Mouse (Mus musculus): ENCODE measurements around the gene Prkce. TPM values are rescaled to one million over a fixed set of nuclear protein-coding genes. Genes with fewer than 3 reads are reported as not detected.

Gene Prkce
- total RNA-seq, 1 experiment = 1.7 TPM

GRCm38 (mm10) chr17:86494494-86494893 lies 326.9 kb downstream of the Prkce start:
- no peak overlapping the region for H3K9ac ChIP-seq (ENCODE audit: insufficient read depth, low read depth, low read length, poor library complexity, severe bottlenecking)
- no peaks in the 10 kb centered on the region for H3K9me3 ChIP-seq (ENCODE audit: control insufficient read depth, insufficient read depth, low read depth, low read length)
- no peaks in the 10 kb centered on the region for H3K36me3 ChIP-seq (ENCODE audit: control insufficient read depth, insufficient read depth, low read length, poor library complexity, severe bottlenecking)
- no peak overlapping the region for H3K27ac ChIP-seq (ENCODE audit: insufficient read depth, low read depth, low read length, poor library complexity, severe bottlenecking)
- no peaks in the 10 kb centered on the region for H3K4me1 ChIP-seq (ENCODE audit: control insufficient read depth in 2 of 2, insufficient read depth in 2 of 2, low read length in 2 of 2, poor library complexity in 1 of 2)
- no peak for DNase-seq (ENCODE audit: low read depth, low spot score)
- TF ChIP-seq CHD2 (IDR thresholded peaks at IDR 0.05; ENCODE audit: low read depth, low read length) = no peak
- TF ChIP-seq MAFK (IDR thresholded peaks at IDR 0.05; ENCODE audit: insufficient read depth, low read depth, low read length) = no peak
- no peak for TF ChIP-seq ZC3H11A (IDR thresholded peaks at IDR 0.05; ENCODE audit: borderline replicate concordance, low read depth, low read length)
- no peak for TF ChIP-seq ZNF384 (IDR thresholded peaks at IDR 0.05; ENCODE audit: low read depth, low read length)
- TF ChIP-seq HCFC1 (IDR thresholded peaks at IDR 0.05; ENCODE audit: borderline replicate concordance, insufficient read depth, low read length) = no peak
- in situ Hi-C loops (cut with MboI; ENCODE audit: low sequenced_read_pairs in 2 of 2, unreplicated experiment in 2 of 2) = loop anchor here (10.0 to 25.0 kb wide), 2 partner anchors 410 to 743 kb away; no protein-coding TSS in a partner anchor
- no peak overlapping the region for H3K4me3 ChIP-seq (ENCODE audit: insufficient read depth in 1 of 2, low read depth in 1 of 2, low read length in 2 of 2, poor library complexity in 1 of 2, severe bottlenecking in 1 of 2)

- in situ Hi-C loops (cut with MboI; ENCODE audit: low sequenced_read_pairs in 2 of 2, unreplicated experiment in 2 of 2) = loop anchor here (10.0 to 25.0 kb wide), 2 partner anchors 410 to 742 kb away; no protein-coding TSS in a partner anchor
- H3K36me3 ChIP-seq (ENCODE audit: control insufficient read depth, insufficient read depth, low read length, poor library complexity, severe bottlenecking) = no peaks in the 10 kb centered on the region
- no peaks in the 10 kb centered on the region for H3K4me1 ChIP-seq (ENCODE audit: control insufficient read depth in 2 of 2, insufficient read depth in 2 of 2, low read length in 2 of 2, poor library complexity in 1 of 2)
- TF ChIP-seq ZNF384 (IDR thresholded peaks at IDR 0.05; ENCODE audit: low read depth, low read length) = no peak
- no peak for TF ChIP-seq ZC3H11A (IDR thresholded peaks at IDR 0.05; ENCODE audit: borderline replicate concordance, low read depth, low read length)
- no peak for TF ChIP-seq MAFK (IDR thresholded peaks at IDR 0.05; ENCODE audit: insufficient read depth, low read depth, low read length)
- no peak for TF ChIP-seq HCFC1 (IDR thresholded peaks at IDR 0.05; ENCODE audit: borderline replicate concordance, insufficient read depth, low read length)
- TF ChIP-seq CHD2 (IDR thresholded peaks at IDR 0.05; ENCODE audit: low read depth, low read length) = no peak
- no peak for DNase-seq (ENCODE audit: low read depth, low spot score)
- no peak overlapping the region for H3K27ac ChIP-seq (ENCODE audit: insufficient read depth, low read depth, low read length, poor library complexity, severe bottlenecking)
- no peaks in the 10 kb centered on the region for H3K9me3 ChIP-seq (ENCODE audit: control insufficient read depth, insufficient read depth, low read depth, low read length)
- no peak overlapping the region for H3K9ac ChIP-seq (ENCODE audit: insufficient read depth, low read depth, low read length, poor library complexity, severe bottlenecking)
- H3K4me3 ChIP-seq (ENCODE audit: insufficient read depth in 1 of 2, low read depth in 1 of 2, low read length in 2 of 2, poor library complexity in 1 of 2, severe bottlenecking in 1 of 2) = no peak overlapping the region
These were observed 327.3 kb downstream of the Prkce start for GRCm38 (mm10) chr17:86494895-86495294.

- H3K4me3 ChIP-seq (ENCODE audit: insufficient read depth in 1 of 2, low read depth in 1 of 2, low read length in 2 of 2, poor library complexity in 1 of 2, severe bottlenecking in 1 of 2) = no peak overlapping the region
- DNase-seq (ENCODE audit: low read depth, low spot score) = peak; percentile 49
- in situ Hi-C loops (cut with MboI; ENCODE audit: low sequenced_read_pairs in 2 of 2, unreplicated experiment in 2 of 2) = loop anchor here (10.0 to 25.0 kb wide), 2 partner anchors 409 to 741 kb away; no protein-coding TSS in a partner anchor
- TF ChIP-seq HCFC1 (IDR thresholded peaks at IDR 0.05; ENCODE audit: borderline replicate concordance, insufficient read depth, low read length) = no peak
- no peak for TF ChIP-seq CHD2 (IDR thresholded peaks at IDR 0.05; ENCODE audit: low read depth, low read length)
- TF ChIP-seq ZNF384 (IDR thresholded peaks at IDR 0.05; ENCODE audit: low read depth, low read length) = peak; percentile 78
- TF ChIP-seq MAFK (IDR thresholded peaks at IDR 0.05; ENCODE audit: insufficient read depth, low read depth, low read length) = no peak
- TF ChIP-seq ZC3H11A (IDR thresholded peaks at IDR 0.05; ENCODE audit: borderline replicate concordance, low read depth, low read length) = peak; percentile 82; the same call in 1 of the 2 replicates
- no peaks in the 10 kb centered on the region for H3K36me3 ChIP-seq (ENCODE audit: control insufficient read depth, insufficient read depth, low read length, poor library complexity, severe bottlenecking)
- H3K4me1 ChIP-seq (ENCODE audit: control insufficient read depth in 2 of 2, insufficient read depth in 2 of 2, low read length in 2 of 2, poor library complexity in 1 of 2) = no peaks in the 10 kb centered on the region
- H3K9ac ChIP-seq (ENCODE audit: insufficient read depth, low read depth, low read length, poor library complexity, severe bottlenecking) = no peak overlapping the region
- no peak overlapping the region for H3K27ac ChIP-seq (ENCODE audit: insufficient read depth, low read depth, low read length, poor library complexity, severe bottlenecking)
- H3K9me3 ChIP-seq (ENCODE audit: control insufficient read depth, insufficient read depth, low read depth, low read length) = no peaks in the 10 kb centered on the region
These were observed 328.7 kb downstream of the Prkce start for GRCm38 (mm10) chr17:86496123-86496771.

GRCm38 (mm10) chr17:86497302-86497701 lies 329.7 kb downstream of the Prkce start:
- H3K27ac ChIP-seq (ENCODE audit: insufficient read depth, low read depth, low read length, poor library complexity, severe bottlenecking) = no peak overlapping the region
- in situ Hi-C loops (cut with MboI; ENCODE audit: low sequenced_read_pairs in 2 of 2, unreplicated experiment in 2 of 2) = loop anchor here (10.0 to 25.0 kb wide), 2 partner anchors 407 to 740 kb away; no protein-coding TSS in a partner anchor
- no peaks in the 10 kb centered on the region for H3K4me1 ChIP-seq (ENCODE audit: control insufficient read depth in 2 of 2, insufficient read depth in 2 of 2, low read length in 2 of 2, poor library complexity in 1 of 2)

More at GRCm38 (mm10) chr17:86497302-86497701, 329.7 kb downstream of the Prkce start:
- Histone ChIP-seq H3K9me3 (ENCODE audit: control insufficient read depth, insufficient read depth, low read depth, low read length) (no peaks in the 10 kb centered on the region), H3K9ac (ENCODE audit: insufficient read depth, low read depth, low read length, poor library complexity, severe bottlenecking) (no peak overlapping the region), H3K4me3 (ENCODE audit: insufficient read depth in 1 of 2, low read depth in 1 of 2, low read length in 2 of 2, poor library complexity in 1 of 2, severe bottlenecking in 1 of 2) (no peak overlapping the region), H3K36me3 (ENCODE audit: control insufficient read depth, insufficient read depth, low read length, poor library complexity, severe bottlenecking) (no peaks in the 10 kb centered on the region)
- DNase-seq (ENCODE audit: low read depth, low spot score) = no peak
- TF ChIP-seq ZNF384 (IDR thresholded peaks at IDR 0.05; ENCODE audit: low read depth, low read length) (no peak), CHD2 (IDR thresholded peaks at IDR 0.05; ENCODE audit: low read depth, low read length) (no peak)
